11 mouse cellular contexts compared by ENCODE assay signal in the genomic region with DNA sequence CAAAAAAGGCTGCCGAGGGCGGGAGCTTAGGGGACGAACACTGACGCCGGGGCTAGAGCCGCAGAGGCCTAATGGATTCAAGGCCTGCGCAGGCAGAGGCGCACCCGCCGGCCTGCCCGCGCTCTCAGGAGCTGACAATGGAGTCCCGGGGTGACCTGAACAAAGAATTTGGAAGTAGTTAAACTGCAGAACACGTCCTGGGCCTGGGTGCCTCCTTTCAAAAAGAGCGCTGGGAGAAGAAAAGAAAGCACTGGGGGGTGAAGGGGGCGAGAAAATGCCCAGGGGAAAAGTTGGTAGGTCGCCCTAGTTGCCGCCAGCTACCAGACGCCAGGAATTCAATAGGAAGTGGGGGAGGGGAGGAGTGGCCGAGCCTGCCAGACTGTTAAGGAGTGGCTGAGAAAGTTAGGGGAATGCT. TPM values are rescaled to one million over a fixed set of nuclear protein-coding genes. Genes with fewer than 3 reads are reported as not detected.
A peak's percentile ranks its signal among the peaks of the same experiment; 100 is the strongest.
DNase-seq lines count a peak whose midpoint lies in the region; ATAC-seq and TF ChIP-seq lines count a peak whose summit lies in the region.
"Had no signal": no experiment of that assay in that cellular context is flagged by ENCODE, and none has a peak within 500 bp of the region (broad histone marks: within the 10 kb centered on the region; RNA-seq: fewer than 3 reads in every experiment).

No protein-coding gene starts in this region.

- H3K4me3 ChIP-seq in layer of hippocampus, adult 2 months = no peak overlapping the region
- no peak overlapping the region for H3K4me3 ChIP-seq in hindbrain, embryonic 12.5 days
- H3K4me3 ChIP-seq in midbrain, postnatal 0 days (ENCODE audit: low read depth, low read length) = no peak overlapping the region
- H3K4me3 ChIP-seq: erythroblast, embryonic 14.5 days; heart, embryonic 15.5 days had no signal

- peak; percentile 48 to 69 for DNase-seq in layer of hippocampus, adult 2 months (ENCODE audit: low spot score in 2 of 2)
- DNase-seq in layer of hippocampus, adult 11-12 months (ENCODE audit: low spot score) = no peak
- DNase-seq in cerebellum, adult 9-11 months = peak; percentile 72
- DNase-seq in midbrain, postnatal 0 days (ENCODE audit: low spot score) = peak; percentile 79
- DNase-seq in spleen, adult 12 weeks (ENCODE audit: low spot score) = no peak
- DNase-seq in heart, adult 8-10 months (ENCODE audit: low spot score) = no peak
- no peak for DNase-seq in layer of hippocampus, adult 18-20 months (ENCODE audit: low spot score in 2 of 2)
- DNase-seq: lung, adult 2 months had no signal

- peak; percentile 66 for ATAC-seq in hindbrain, embryonic 12.5 days (ENCODE audit: low FRiP score)
- ATAC-seq in midbrain, postnatal 0 days (ENCODE audit: low FRiP score) = peak; percentile 14; the same call in 1 of the 2 replicates

- no peaks in the 10 kb centered on the region for H3K36me3 ChIP-seq in hindbrain, embryonic 12.5 days
- no peaks in the 10 kb centered on the region for H3K36me3 ChIP-seq in midbrain, postnatal 0 days (ENCODE audit: insufficient read depth, low read length)
- H3K36me3 ChIP-seq: heart, embryonic 15.5 days had no signal

- H3K27ac ChIP-seq in layer of hippocampus, adult 2 months = peak overlapping the region; percentile 89; the same call in 1 of the 2 replicates
- peak overlapping the region; percentile 98 for H3K27ac ChIP-seq in hindbrain, embryonic 12.5 days
- H3K27ac ChIP-seq in midbrain, postnatal 0 days (ENCODE audit: low read depth, low read length) = peak overlapping the region; percentile 68; the same call in 1 of the 2 replicates
- H3K27ac ChIP-seq: heart, embryonic 15.5 days had no signal

- H3K9ac ChIP-seq in hindbrain, embryonic 12.5 days = peak overlapping the region; percentile 62; the same call in 1 of the 2 replicates
- no peak overlapping the region for H3K9ac ChIP-seq in midbrain, postnatal 0 days (replicated peaks; ENCODE audit: low read length, poor library complexity, severe bottlenecking)
- H3K9ac ChIP-seq: heart, embryonic 15.5 days had no signal

- 0% methylated on average over 20 of the region's 20 CpGs for WGBS in hindbrain, embryonic 12.5 days
- WGBS in midbrain, postnatal 0 days = 14% methylated on average over 20 of the region's 20 CpGs

- H3K27me3 ChIP-seq in hindbrain, embryonic 12.5 days = peaks cover 79% of the 10 kb centered on the region
- H3K27me3 ChIP-seq in midbrain, postnatal 0 days (ENCODE audit: insufficient read depth, low read length) = peaks cover 12% of the 10 kb centered on the region

- no peaks in the 10 kb centered on the region for H3K9me3 ChIP-seq in hindbrain, embryonic 12.5 days (replicated peaks)
- H3K9me3 ChIP-seq in midbrain, postnatal 0 days (ENCODE audit: low read length) = no peaks in the 10 kb centered on the region
- H3K9me3 ChIP-seq: heart, embryonic 15.5 days had no signal

- no peak for TF ChIP-seq CTCF in layer of hippocampus, adult 2 months (conservative IDR thresholded peaks at IDR 0.05)
- TF ChIP-seq CTCF in midbrain, postnatal 0 days (IDR thresholded peaks at IDR 0.05) = no peak

- peak overlapping the region; percentile 84 for H3K4me2 ChIP-seq in hindbrain, embryonic 12.5 days (replicated peaks)
- H3K4me2 ChIP-seq in midbrain, postnatal 0 days (ENCODE audit: low read depth, low read length, poor library complexity, severe bottlenecking) = peak overlapping the region; percentile 90; the same call in 1 of the 2 replicates
- H3K4me2 ChIP-seq: heart, embryonic 15.5 days had no signal

- H3K4me1 ChIP-seq in hindbrain, embryonic 12.5 days = peaks cover 35% of the 10 kb centered on the region
- peaks cover 7% of the 10 kb centered on the region; the same call in 1 of the 2 replicates for H3K4me1 ChIP-seq in midbrain, postnatal 0 days (ENCODE audit: insufficient read depth, low read length)

RNA-seq across cellular contexts. Expression of a gene that starts 31.5 kb away (rescaled TPM):
- 100 to 1,000 TPM in 1 of 2 experiments, 10 to 100 TPM in 1; 76.5 to 101 TPM for total RNA-seq in layer of hippocampus, adult 2 months (2021)
- polyA plus RNA-seq in hindbrain, embryonic 12.5 days (2016; fragmentation: Nextera tagmentation; extraction: Ambion mirVana) = 40.1 and 42.0 TPM in 2 replicates
- total RNA-seq in midbrain, postnatal 0 days (2014; rRNA removed) = 46.5 and 49.4 TPM in 2 replicates
- polyA plus RNA-seq in midbrain, postnatal 0 days (2015; fragmentation: Nextera tagmentation; extraction: Ambion mirVana) = 16.9 and 18.6 TPM in 2 replicates
- 10 to 100 TPM; 65.9 to 72.3 (median 69.9) TPM for total RNA-seq in heart, adult 8-10 months (2022)
- total RNA-seq in layer of hippocampus, adult 18-20 months (2021) = 10 to 100 TPM; 81.6 to 81.7 TPM

Comparison
In these comparisons a context has a peak if more than half of its experiments do, and no peak if none do; other contexts are left out.
1. DNase-seq: peak in layer of hippocampus, adult 2 months (2 of 2), cerebellum, adult 9-11 months (single experiment) and midbrain, postnatal 0 days (single experiment); none in layer of hippocampus, adult 11-12 months (single experiment), spleen, adult 12 weeks (single experiment), heart, adult 8-10 months (single experiment) and layer of hippocampus, adult 18-20 months (0 of 2).
2. Peak in every context shown above with its lines, with median percentiles within 50 percentile points of each other: H3K27ac ChIP-seq.